Mouse (Mus musculus): ENCODE results near the gene Gna15. TPM values are rescaled to one million over a fixed set of nuclear protein-coding genes. Genes with fewer than 3 reads are reported as not detected.
A peak's percentile ranks its signal among the peaks of the same experiment; 100 is the strongest.

The Gna15 gene
- total and polyA plus RNA-seq, 3 experiments = 1.1 to 1.5 (median 1.2) TPM

GRCm38 (mm10) chr10:81559163-81559626 is 35.2 kb upstream of the Gna15 start, which contains the start of gene Aes:
Aes (plus strand) TSS chr10:81559488.
- H3K27ac ChIP-seq = peak within 1 kb of the TSS; percentile 97
- H3K36me3 ChIP-seq (ENCODE audit: control insufficient read depth, insufficient read depth, low read length) = no peaks in the 10 kb centered on the region
- intact Hi-C loops (cut with DNase I) = loop anchor here (1.0 to 5.0 kb wide), 2 partner anchors 12 to 1747 kb away; no protein-coding TSS in a partner anchor
- peak within 1 kb of the TSS; percentile 82 for H3K9ac ChIP-seq (ENCODE audit: low read depth, low read length)
- peak; percentile 92 for DNase-seq
- peak within 1 kb of the TSS; percentile 88 for H3K4me3 ChIP-seq
- under 1% methylated on average over 28 of the region's 53 CpGs for WGBS
- no peaks in the 10 kb centered on the region for H3K27me3 ChIP-seq (ENCODE audit: control insufficient read depth, insufficient read depth, low read length)
- H3K4me1 ChIP-seq (ENCODE audit: control insufficient read depth, insufficient read depth, low read length) = peaks cover 10% of the 10 kb centered on the region
- 0 out of 2 replicates have a peak, but pooled peaks have one; percentile 4 for TF ChIP-seq CTCF (IDR thresholded peaks at IDR 0.05)
- TF ChIP-seq POLR2A (IDR thresholded peaks at IDR 0.05; ENCODE audit: insufficient read depth, low read depth, low read length) = no peak
- TF ChIP-seq EP300 (IDR thresholded peaks at IDR 0.05; ENCODE audit: insufficient read depth, low read depth, low read length) = no peak
- peaks cover 6% of the 10 kb centered on the region; the same call in 1 of the 2 replicates for H3K79me2 ChIP-seq (replicated peaks; ENCODE audit: control insufficient read depth, insufficient read depth, low read length)

- intact Hi-C loops (cut with DNase I) = loop anchor here (5.0 kb wide), 1 partner anchor 1745 kb away; no protein-coding TSS in a partner anchor
- no peak for TF ChIP-seq CTCF (IDR thresholded peaks at IDR 0.05)
- no peak for TF ChIP-seq EP300 (IDR thresholded peaks at IDR 0.05; ENCODE audit: insufficient read depth, low read depth, low read length)
- TF ChIP-seq POLR2A (IDR thresholded peaks at IDR 0.05; ENCODE audit: insufficient read depth, low read depth, low read length) = no peak
Observed at GRCm38 (mm10) chr10:81557491-81557890, 33.5 kb upstream of the Gna15 start.

GRCm38 (mm10) chr10:81556282-81556681 is 32.3 kb upstream of the Gna15 start:
- Histone ChIP-seq H3K4me1 (ENCODE audit: control insufficient read depth, insufficient read depth, low read length) (peaks cover 4% of the 10 kb centered on the region), H3K9ac (ENCODE audit: low read depth, low read length) (no peak overlapping the region), H3K27ac (no peak overlapping the region), H3K4me3 (no peak overlapping the region), H3K79me2 (replicated peaks; ENCODE audit: control insufficient read depth, insufficient read depth, low read length) (peaks cover 5% of the 10 kb centered on the region; the same call in 1 of the 2 replicates), H3K36me3 (ENCODE audit: control insufficient read depth, insufficient read depth, low read length) (no peaks in the 10 kb centered on the region), H3K27me3 (ENCODE audit: control insufficient read depth, insufficient read depth, low read length) (no peaks in the 10 kb centered on the region)
- TF ChIP-seq POLR2A (IDR thresholded peaks at IDR 0.05; ENCODE audit: insufficient read depth, low read depth, low read length) (no peak), EP300 (IDR thresholded peaks at IDR 0.05; ENCODE audit: insufficient read depth, low read depth, low read length) (no peak), CTCF (IDR thresholded peaks at IDR 0.05) (peak; percentile 62)
- no peak for DNase-seq
- WGBS = 73% methylated on average over 3 of the region's 3 CpGs
- intact Hi-C loops (cut with DNase I) = loop anchor here (5.0 kb wide), 1 partner anchor 1744 kb away; no protein-coding TSS in a partner anchor

More at GRCm38 (mm10) chr10:81557491-81557890, 33.5 kb upstream of the Gna15 start:
- Histone ChIP-seq H3K27ac (no peak overlapping the region), H3K9ac (ENCODE audit: low read depth, low read length) (no peak overlapping the region), H3K79me2 (replicated peaks; ENCODE audit: control insufficient read depth, insufficient read depth, low read length) (peaks cover 6% of the 10 kb centered on the region; the same call in 1 of the 2 replicates), H3K36me3 (ENCODE audit: control insufficient read depth, insufficient read depth, low read length) (no peaks in the 10 kb centered on the region), H3K27me3 (ENCODE audit: control insufficient read depth, insufficient read depth, low read length) (no peaks in the 10 kb centered on the region), H3K4me1 (ENCODE audit: control insufficient read depth, insufficient read depth, low read length) (peaks cover 5% of the 10 kb centered on the region), H3K4me3 (no peak overlapping the region)
- no peak for DNase-seq
- 27% methylated on average over 1 of the region's 1 CpGs for WGBS

- no peak for TF ChIP-seq EP300 (IDR thresholded peaks at IDR 0.05; ENCODE audit: insufficient read depth, low read depth, low read length)
- TF ChIP-seq CTCF (IDR thresholded peaks at IDR 0.05) = no peak
- TF ChIP-seq POLR2A (IDR thresholded peaks at IDR 0.05; ENCODE audit: insufficient read depth, low read depth, low read length) = no peak
- no peaks in the 10 kb centered on the region for H3K27me3 ChIP-seq (ENCODE audit: control insufficient read depth, insufficient read depth, low read length)
- intact Hi-C loops (cut with DNase I) = loop anchor here (5.0 kb wide), 1 partner anchor 37 kb away; no protein-coding TSS in a partner anchor
- no peak overlapping the region for H3K9ac ChIP-seq (ENCODE audit: low read depth, low read length)
- H3K79me2 ChIP-seq (replicated peaks; ENCODE audit: control insufficient read depth, insufficient read depth, low read length) = no peaks in the 10 kb centered on the region
- H3K4me3 ChIP-seq = no peak overlapping the region
- 79% methylated on average over 6 of the region's 6 CpGs for WGBS
- no peak overlapping the region for H3K27ac ChIP-seq
- DNase-seq = no peak
- H3K36me3 ChIP-seq (ENCODE audit: control insufficient read depth, insufficient read depth, low read length) = no peaks in the 10 kb centered on the region
- H3K4me1 ChIP-seq (ENCODE audit: control insufficient read depth, insufficient read depth, low read length) = peaks cover 4% of the 10 kb centered on the region
Observed at GRCm38 (mm10) chr10:81553807-81554755, 30.1 kb upstream of the Gna15 start.

DNA sequence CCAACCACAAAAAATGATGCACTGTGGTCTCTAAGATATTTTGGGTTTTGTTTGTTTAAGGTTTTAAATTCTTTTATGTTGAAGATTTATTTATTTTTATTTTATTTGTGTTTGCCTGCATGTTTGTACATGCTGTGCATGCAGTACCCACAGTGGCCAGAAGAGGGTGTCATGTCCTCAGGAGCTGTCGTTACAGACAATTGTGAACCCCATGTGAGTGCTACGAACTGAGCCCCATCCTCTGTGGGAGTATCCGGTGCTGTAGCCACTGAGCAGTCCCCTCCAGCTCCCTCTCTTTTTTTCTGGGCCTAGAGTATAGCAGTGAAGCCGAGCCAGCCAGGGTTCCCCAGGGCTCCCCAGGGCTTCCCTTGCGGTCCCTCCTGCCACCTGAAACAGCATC is 29.2 kb upstream of the Gna15 start:
- Histone ChIP-seq H3K36me3 (ENCODE audit: control insufficient read depth, insufficient read depth, low read length) (no peaks in the 10 kb centered on the region), H3K27me3 (ENCODE audit: control insufficient read depth, insufficient read depth, low read length) (no peaks in the 10 kb centered on the region), H3K79me2 (replicated peaks; ENCODE audit: control insufficient read depth, insufficient read depth, low read length) (no peaks in the 10 kb centered on the region), H3K4me3 (no peak overlapping the region), H3K27ac (no peak overlapping the region), H3K4me1 (ENCODE audit: control insufficient read depth, insufficient read depth, low read length) (peaks cover 4% of the 10 kb centered on the region), H3K9ac (ENCODE audit: low read depth, low read length) (no peak overlapping the region)
- TF ChIP-seq POLR2A (IDR thresholded peaks at IDR 0.05; ENCODE audit: insufficient read depth, low read depth, low read length) = no peak
- no peak for TF ChIP-seq EP300 (IDR thresholded peaks at IDR 0.05; ENCODE audit: insufficient read depth, low read depth, low read length)
- TF ChIP-seq CTCF (IDR thresholded peaks at IDR 0.05) = peak; percentile 65
- no peak for DNase-seq
- 86% methylated on average over 5 of the region's 5 CpGs for WGBS
- intact Hi-C loops (cut with DNase I) = loop anchor here (5.0 kb wide), 1 partner anchor 36 kb away; no protein-coding TSS in a partner anchor

All from heart, adult 2 months (tissue).